Mouse (Mus musculus): Measurements from ENCODE around the gene Rnft2.

Rnft2 gene

DNA sequence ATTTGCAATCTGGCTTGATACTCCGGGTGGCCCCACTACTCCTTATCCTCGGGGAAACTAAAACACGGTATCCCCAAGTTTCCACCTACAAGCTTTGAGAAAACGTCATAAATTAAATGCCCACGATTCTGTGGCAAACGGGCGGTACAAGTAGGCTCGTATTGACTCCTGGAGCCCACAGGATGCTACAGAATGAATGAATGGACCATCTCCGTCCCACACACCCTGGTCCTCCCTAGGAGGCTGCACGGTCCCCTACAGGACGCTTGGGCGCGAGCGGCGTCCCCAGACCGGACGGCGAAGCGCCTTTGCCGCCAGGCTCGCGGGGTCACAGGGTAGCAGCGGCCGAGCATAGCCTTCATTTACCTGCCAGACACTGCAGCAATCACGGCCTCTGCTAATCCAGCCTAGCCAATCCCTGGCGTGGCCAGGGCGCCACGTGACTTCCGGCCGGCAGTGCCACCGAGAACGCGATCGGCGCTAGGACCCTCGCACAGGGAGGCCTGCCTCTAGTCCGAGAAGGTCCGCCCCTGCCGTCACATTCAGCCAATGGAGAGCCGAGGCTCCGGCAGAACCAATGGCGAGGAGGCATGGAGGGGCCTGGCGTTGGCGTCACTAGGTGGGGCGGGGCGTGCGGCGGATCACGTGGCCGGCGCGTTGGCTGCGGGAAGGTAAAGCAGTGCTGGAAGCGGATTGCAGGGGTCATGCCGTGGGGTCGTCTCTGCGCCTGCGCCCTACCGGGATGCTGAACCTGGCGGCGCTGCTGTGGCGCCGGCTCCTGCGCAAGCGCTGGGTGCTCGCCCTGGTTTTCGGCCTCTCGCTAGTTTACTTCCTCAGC is at the start of gene Rnft2, which contains the start of gene 2410131K14Rik:
Gene Rnft2, minus strand, starts transcription at position 511 of the 838 bp plus-strand sequence.
Gene 2410131K14Rik, plus strand, starts transcription at position 622 of the 838 bp plus-strand sequence.
- DNase-seq, result peak; percentile 100

DNA sequence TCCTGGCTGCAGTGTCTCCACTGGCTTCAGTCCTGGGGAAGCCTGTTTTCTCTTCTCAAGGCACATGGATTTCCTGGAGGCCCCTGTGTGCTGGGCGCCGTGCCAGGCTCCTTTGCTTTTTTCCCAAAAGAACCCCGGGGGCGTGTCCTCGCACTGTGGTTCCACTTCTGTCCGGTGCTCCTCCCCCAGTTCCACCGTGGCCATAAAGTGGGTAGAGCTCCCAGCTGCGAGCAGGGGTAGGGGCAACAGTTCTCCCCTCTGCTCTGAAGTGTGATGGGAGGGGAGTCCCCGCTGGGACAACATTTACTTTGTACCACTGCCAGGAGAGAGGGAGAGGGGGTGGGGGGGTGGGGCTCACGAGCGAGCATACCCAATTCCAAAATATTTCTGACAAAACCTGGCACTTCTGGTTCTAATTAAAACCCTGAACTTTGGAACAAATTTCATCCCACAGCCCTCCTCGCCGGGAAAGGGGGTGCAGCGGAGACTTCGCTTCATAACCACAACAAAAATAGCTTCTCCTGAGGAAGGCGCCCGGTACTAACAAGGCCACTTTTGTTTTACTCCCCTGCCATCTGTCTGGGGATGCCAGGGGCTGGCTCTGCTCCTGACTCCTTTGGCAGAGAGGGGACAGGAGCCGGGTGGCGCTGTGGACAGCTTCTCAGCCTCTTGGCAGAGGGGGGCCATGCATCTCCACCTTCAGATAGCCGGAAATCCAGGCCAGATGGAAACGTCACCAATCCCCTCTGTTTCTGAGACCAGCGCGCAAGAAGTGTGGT is 49.4 kb upstream of the Rnft2 start:
- DNase-seq, result peak; percentile 18 to 21

DNA sequence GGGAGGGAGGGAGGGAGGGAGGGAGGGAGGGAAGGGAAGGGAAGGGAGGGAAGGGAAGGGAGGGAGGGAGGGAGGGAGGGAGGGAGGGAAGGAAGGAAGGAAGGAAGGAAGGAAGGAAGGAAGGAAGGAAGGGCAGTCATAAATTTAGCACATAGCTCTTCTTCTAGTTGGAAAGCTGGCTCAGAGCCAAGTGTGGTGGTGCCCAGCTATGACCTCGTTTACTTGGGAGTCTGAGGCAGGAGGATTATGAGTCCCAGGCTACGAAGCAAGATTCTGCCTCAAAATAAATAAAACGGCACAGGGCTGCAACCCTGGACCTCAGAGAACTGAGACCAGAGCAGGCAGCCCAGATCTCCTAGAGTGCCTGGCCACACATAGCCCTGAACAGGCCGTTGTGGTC is 47.6 kb upstream of the Rnft2 start:
- DNase-seq, result no peak

DNA sequence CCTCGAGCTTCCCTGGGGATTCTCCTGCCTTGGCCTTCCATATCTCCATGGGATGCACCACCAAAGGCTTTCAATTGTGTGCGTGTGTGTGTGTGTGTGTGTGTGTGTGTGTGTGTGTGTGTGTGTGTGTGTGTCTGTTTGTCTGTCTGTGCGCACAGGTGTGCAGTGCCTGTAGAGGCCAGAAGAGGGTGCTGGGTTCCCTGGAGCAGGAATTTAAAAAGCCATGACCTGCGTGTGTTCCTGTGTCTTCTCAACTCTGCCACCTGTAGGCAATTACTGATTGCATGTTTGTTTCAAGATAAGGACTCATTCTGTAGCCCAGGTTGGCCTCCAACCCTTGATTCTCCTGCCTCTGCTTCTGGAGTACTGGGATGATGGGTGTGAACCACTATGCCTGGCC is 46.5 kb upstream of the Rnft2 start:
- no peak for DNase-seq

DNA sequence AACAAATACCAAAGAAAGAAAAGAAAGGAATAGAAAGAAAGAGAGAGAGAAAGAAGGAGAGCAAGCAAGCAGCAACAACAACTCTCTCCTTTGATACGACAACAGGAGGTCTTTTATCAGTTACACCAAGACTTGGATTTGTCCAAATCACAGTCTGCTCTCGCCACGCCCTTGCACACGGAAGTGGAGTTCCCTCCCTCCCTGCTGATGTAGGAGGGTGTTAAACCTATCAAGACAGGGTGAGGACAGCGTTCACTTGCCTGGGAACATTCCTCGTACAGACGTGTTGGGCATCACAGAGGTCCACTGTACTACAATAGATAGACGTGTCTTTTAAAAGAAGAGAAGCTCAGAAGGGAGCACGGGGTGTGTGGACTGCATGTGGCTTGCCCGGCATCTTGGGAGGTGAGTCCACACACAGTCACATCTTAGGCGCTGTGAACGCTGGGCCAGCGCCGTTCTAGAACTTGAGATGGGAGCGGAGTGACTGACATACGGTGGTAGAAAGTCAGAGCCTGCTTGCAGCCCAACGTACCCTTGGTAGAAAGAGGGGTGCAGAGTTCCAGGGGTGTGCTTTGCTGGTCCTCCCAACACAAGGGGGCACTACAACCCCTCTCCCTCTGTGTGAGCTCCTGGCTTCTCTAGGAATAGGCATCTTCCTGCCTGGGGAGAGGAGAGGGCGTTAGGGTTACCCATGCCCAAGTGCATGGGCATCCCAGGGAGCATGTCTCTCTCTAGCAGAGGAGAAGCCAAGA is 33.0 kb upstream of the Rnft2 start:
- no peak for DNase-seq

DNA sequence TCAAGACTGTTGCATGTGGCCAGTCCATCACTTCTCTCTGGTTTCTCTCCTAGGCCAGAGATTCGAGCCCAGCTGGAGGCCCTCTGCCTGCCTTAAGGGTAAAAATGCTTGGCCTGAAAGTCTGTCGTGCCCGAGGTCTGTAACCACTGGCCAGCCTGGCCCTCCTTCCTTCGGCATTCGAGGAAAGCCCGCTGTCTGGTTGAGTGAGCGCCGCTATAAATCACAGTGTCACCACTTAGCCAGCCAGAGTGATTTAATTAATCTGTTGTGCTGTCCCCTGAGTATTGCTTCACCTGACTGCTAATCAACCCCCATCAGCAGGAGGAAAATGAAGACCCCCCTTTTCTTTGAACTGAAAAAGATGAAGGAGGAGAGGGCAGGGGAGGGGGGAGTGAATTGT is 31.8 kb upstream of the Rnft2 start:
- DNase-seq, result no peak

DNA sequence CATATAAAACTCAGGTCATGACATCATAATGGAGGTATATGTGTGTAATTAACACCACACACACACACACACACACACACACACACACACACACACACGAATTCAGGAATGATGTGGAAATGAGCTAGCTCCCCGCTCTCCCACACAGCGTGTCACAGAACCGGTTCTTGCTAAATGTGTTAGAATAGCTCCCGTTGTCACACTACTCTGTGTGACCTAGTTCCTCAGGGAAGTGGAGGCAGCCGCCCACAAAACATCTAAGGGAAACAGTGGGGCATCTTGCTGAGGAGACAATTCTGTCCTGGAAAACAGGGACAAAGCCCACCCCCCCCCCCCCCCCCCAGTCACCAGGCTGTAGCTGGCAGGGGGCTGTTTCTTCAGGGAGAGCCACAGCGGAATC is 31.4 kb upstream of the Rnft2 start:
- DNase-seq, result no peak

DNA sequence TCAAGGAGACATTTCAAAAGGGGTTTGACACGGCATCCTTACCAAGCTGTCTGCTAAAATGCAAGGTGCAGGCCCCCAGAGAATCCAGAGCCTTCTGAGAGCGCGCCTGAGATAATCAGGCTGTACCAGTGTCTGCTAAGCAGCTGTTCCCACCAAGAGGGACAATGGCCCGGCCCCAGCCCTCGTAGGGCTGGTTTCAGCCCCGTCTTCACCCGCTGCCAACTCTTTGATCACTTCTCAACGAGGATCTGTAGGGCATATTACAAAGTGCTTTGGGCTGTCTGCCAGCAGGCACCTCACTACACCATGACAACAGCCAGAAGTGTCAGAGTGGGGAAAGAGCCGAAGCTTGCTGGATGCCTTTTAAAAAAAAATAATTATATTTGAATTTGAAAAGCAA is 29.6 kb upstream of the Rnft2 start:
- DNase-seq, result no peak

DNA sequence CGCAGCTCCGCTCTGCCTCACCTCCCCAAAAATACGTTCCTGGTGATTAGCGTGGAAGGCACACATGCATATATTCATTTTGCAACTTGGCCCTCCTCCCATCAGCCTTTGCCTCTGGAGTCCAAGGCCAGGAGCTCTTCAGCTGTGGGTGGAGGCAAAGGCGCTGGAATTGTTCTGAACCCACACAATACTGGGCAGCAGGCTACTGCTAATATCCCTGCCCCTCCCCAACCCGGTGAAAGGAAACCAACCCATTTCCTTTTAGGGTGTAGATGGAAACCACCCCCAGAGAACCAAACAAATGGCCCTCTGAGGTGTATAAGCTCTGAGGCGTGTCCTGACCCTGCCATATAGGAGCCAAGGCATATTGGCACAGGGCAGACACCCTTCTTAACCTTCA is 28.5 kb upstream of the Rnft2 start:
- DNase-seq, result no peak

DNA sequence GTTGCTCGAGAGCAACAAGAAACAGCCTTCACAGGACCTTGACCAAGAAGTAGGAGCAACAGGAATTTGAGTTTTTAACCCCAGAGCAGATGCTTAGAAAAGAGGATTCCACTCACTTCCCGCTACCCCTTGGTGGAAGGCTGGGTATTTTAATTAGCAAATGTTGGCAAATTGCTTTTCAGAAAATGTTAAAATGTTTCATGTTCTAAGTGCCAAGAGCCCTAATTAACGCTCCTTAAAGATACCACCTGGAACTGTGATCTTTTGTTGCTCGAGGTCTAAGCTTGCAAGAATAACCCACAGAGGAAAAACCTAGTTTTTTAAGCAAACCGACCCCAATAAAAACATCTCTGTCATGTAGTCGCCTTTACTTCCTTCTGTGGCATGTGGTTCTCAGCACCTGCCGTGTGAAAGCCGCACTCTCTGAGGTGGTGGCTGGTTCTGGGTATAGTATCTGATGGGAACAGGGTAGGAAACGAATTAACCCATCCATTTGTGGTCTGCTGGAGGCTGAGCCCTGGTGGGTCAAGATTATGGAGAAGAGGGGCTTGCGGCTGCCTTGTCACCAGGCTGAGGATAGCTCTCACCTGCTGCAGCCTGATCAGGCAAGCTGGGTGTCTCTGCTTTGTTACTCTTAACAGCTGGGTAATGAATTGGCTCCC is 26.7 kb upstream of the Rnft2 start:
- peak in 1 of 2 experiments; percentile 37 for DNase-seq

DNA sequence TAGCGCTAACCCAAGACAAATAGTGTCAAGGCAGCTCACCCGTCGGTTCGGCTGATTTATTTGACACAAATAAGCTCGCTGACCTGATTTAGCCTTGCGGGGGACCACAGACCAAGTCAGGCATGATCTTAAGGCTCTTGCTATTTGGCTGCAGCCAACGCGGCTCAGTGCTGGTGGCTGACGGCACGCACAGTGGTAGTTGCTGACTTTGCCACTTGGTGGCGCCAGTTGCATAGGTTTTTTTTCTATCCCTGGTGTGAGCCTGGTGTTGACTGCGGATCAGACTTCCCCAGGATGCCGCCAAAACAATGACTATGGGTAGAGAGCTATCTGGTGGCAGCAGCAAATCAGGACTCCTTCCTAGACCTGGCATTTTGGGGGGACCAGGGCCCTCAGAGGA is 24.1 kb upstream of the Rnft2 start:
- peak; percentile 48 to 55 for DNase-seq

DNA sequence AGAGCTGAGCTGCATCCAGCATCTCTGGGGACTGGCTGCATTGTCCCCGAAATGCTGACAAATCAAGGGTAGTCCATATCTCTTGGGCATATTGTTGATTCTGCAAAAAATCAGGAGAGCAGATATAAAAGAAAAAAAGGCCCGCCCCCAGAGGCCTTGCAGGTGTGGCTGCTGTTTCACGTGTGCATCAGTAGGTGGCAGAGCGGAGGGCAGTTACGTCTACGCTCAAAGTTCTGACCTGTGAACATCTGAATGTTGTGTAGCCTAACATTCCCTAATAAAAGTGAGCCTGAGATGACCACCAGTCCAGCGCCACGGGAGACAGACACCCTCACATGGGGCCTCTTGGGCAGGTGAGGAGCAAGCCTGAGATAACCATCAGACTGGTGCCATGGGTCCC is 21.4 kb upstream of the Rnft2 start:
- no peak for DNase-seq

DNA sequence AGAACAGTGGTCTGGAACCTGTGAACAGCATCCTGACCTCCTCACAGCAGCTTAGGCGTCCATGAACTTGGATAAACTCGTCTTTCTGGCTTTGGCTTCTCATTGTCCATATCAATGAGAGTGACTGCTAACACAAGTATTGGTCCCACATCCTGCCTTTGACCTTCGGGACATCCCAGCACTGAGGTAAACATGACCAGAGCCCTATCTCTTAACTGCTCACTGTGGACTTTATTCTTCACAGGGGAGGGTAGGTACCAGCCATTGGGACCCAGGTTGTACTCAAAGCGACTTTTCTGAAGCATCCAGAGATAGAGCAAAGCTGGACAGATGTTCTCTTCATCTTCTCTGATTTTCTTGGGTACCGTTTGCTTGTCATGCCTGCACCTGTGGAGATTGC is 20.4 kb upstream of the Rnft2 start:
- DNase-seq, result no peak

DNA sequence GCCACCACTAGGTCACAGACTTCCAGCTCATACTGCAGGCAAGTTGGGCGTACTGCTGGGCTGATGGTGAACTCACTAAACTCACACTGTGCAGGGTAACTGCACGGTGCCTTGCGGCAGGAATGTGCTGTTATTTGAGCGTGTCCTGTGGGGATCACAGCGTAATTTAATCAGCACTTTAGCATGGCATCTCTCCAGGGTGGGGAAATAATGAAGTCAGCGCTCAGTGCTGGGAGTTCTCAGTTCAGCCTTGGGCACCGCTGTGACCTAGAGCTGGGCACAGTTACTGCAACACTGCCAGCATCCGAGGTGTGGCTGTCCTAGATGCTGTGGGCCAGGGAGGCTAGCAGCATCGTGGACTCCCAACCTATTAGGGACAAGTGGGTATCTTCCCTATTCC is 19.4 kb upstream of the Rnft2 start:
- DNase-seq, result no peak

DNA sequence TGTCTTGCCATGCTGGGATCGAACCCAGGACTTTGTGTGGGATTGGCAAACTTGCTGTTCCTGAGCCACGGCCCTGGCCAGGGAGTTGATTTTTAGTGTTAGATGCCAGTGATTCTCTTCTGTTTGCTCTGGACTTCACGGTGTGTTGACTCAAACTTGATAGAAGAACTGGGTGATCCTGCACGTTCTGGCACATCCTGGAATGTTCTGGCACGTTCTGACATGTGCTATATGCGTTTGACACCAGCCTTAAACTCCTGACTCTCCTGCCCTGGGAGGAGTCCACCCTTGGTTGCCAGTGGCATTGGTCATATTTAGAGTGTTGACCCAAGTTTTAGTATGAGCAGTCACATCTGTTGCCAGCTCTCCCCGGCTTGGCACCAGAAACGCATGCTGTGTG is 17.5 kb upstream of the Rnft2 start:
- no peak for DNase-seq

DNA sequence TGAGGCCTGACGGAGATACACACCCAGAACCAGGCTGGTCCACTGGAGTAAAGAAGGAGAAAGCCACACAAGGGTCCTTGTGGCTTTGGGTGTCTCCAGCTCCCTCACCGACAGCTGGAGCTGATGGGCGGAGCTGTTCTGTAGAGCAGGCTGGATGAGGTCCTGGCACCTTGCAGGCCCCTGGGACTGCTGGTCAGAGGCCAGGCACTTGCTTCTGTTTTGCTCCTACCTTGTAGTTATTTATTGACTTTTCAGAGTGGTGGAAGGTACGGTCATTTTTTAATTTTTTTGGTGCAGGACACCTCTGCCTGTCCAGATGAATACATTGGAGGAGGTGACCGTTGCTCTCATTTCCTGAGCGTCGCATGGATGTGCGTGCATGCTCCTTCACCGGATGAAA is 16.3 kb upstream of the Rnft2 start:
- no peak for DNase-seq

DNA sequence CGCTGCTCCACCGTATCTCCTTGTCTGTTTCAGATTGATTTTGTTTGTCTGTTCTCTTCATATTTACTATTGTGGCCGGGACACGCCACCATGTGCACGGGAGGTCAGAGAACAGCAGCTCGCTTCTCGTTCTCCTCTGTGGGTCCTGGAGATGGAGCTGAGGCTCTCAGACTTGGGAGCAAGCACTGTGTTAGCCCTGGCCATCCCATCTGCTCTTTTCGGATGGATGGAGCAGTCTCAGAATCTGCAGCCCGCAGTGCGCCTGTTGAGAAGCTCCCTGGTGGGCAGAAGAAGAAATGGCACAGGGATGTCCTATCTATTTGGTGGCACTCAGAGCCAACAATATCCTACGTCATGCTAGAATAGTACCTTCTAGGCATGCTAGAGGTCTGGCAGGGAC is 15.7 kb upstream of the Rnft2 start:
- no peak for DNase-seq

DNA sequence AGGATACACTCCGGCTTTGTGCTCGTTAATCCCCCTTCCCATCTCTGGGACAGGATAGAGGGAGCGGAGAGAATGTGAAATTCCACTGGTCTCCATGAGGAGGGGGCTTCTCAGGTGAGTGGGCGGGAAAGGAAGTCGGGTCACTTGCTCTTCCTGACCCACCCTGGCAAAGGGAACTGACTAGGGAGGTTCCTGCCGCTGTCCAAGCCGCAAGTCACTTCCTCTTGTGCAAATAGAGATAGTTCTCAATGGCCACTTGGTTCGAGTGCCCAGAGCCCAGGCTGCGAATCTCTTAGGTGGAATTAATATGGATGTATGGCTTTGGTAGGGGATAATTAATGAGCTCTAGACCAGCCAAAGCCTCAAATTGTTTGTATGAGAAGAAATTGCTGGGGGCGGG is 15.1 kb upstream of the Rnft2 start:
- no peak for DNase-seq

DNA sequence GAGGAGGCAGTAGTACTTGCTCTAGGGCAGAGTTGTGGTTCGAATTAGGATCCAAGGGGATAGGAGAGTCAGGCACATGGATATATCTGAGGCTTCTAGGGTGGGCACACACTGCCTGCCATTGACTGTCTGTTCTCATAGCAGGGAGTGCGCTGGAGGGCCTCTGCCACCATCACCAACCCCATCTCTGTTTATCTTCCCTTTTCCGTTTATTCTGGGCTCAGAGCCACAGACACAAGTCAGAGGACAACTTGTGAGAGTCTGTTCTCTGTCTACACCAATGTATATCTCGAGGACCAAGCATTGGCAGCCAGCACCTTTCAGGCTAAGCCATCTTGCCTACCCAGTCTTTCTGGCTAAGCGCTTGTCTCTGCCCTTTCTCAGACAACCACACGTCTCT is 14.7 kb upstream of the Rnft2 start:
- DNase-seq, result no peak

DNA sequence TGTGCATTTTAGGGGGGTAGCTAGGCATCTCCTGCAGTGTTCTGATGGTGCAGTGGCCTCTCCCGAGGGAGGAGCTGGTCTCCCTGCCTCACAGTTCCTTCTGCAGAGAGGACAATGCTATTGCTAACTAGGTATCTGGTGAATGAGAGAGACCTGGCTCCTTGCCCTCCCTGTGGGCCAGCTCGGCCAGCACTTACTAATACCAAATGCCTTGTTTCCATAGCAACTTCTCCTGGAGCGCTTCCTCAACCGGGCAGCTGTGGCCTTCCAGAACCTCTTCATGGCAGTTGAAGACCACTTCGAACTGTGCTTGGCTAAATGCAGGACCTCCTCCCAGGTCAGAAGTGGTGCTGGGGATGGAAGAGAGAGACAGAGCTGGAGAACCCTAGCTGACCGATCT is 14.2 kb upstream of the Rnft2 start:
- DNase-seq, result no peak

DNA sequence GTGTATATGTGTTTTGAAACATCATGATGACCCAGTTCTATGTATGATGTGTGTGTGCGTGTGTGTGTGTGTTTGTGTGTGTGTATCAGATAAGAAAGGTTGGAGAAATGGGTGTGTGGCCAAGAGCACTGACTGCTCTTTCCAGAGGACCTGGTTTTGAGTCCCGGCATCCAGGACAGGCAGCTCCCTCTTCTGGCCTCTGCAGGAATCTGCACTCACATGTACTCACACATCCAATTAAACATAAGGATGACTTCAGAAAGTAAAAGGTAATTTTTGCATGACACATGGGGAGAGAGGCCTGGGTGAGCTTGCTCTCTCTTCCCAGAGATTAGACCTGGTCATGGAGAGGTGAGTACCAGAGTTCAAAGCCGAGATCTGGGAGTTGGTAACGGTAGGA is 12.1 kb upstream of the Rnft2 start:
- DNase-seq, result no peak

DNA sequence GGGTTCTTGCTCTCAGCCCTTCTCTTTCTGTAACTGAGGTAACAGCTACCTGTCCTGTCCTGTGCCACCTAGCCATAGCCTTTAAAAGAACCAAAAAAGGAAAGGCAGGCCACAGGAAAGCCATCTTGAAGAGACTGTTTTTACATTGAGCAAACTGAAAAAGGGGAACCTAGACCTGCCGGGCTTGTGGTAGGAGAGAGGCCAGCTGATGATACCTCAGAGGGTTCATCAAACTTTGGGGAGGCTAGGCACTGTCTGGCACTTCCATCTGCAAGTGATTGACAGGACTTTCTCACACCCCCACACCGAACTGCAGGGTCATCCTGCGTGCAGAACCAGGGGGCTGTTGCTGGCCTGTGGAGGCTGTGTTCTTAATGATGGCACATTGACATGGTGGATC is 8.6 kb upstream of the Rnft2 start:
- no peak for DNase-seq

DNA sequence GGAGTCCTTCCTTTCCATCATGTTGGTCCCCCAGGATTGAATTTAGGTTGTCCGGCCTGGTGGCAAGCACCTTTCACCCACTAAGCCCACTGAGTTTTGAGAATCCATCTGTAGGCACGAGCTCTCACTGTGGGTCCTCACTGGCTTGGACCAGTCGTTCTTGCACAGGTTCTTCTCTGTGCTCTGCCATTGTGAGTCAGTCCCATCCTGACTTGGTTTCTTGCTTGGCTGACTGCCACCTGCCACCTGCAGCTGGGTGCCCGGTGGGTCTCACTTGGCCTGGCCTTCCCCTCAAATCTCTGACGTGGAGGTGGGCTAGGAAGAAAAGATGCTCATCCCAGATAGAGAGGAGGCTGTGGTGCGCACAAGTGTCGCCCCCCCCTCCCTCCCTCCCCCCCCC is 6.1 kb upstream of the Rnft2 start:
- DNase-seq, result no peak

All from thymus, adult 18-20 months (tissue).